Mouse (Mus musculus): ENCODE measurements around the gene Map4k5. TPM values are rescaled to one million over a fixed set of nuclear protein-coding genes. Genes with fewer than 3 reads are reported as not detected.

Gene Map4k5
- polyA plus RNA-seq, 1 experiment from 2014 or later, result 24.6 TPM

- Histone ChIP-seq H3K27ac (ENCODE audit: low read length) (peak overlapping the region; percentile 39; the same call in 1 of the 2 replicates), H3K9ac (ENCODE audit: low read depth, low read length) (no peak overlapping the region), H3K4me1 (ENCODE audit: control insufficient read depth, low read depth, low read length) (peaks cover 22% of the 10 kb centered on the region), H3K36me3 (ENCODE audit: control insufficient read depth, insufficient read depth) (no peaks in the 10 kb centered on the region), H3K4me2 (ENCODE audit: low read depth, low read length) (no peak overlapping the region), H3K4me3 (ENCODE audit: low read depth, low read length) (no peak overlapping the region), H3K9me3 (replicated peaks; ENCODE audit: control insufficient read depth, low read length) (no peaks in the 10 kb centered on the region), H3K27me3 (ENCODE audit: control insufficient read depth, insufficient read depth, low read depth, low read length) (no peaks in the 10 kb centered on the region)
- ATAC-seq (ENCODE audit: low read depth), result no peak
- WGBS (ENCODE audit: insufficient replicate concordance), result 74% methylated on average over 6 of the region's 6 CpGs
Measured at GRCm38 (mm10) chr12:69777341-69777730, 115.7 kb downstream of the Map4k5 start.

DNA sequence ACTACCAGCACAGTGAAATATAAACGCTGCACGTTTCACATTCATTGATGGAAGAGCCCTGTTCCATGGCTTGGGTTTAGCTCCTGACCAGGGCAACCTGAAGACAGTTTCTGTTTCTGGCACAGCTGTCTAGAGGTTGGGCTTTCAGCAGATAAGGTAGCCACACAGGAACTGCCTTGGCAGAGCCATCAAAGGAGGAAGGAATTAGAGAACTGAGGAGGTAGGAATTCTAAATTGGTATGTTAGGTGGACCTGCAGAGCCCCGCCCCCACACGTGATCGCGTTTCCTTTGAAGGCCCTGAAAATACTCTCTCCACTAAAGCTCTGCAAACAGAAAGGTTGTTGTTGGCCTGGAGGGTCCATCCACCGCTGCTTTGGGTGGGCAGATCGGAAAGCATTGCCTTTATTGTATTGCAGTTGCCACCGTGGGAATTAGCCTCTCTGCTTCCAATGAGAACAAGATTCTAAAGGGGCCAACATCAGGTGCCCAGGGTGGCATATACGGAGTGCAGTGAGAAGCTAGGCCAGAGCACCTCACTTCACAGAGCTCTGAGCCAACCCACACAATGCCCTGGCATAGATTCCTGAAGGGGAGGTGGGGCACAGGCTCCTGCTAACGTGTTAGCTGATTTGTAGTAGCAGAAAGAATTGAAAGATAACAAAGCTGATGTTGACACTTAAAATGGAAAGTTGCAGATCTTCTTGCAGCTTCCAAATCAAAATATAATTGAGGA is 116.2 kb downstream of the Map4k5 start:
- Histone ChIP-seq H3K9ac (ENCODE audit: low read depth, low read length) (no peak overlapping the region), H3K4me2 (ENCODE audit: low read depth, low read length) (no peak overlapping the region), H3K27ac (ENCODE audit: low read length) (peak overlapping the region; percentile 39; the same call in 1 of the 2 replicates), H3K4me3 (ENCODE audit: low read depth, low read length) (no peak overlapping the region), H3K36me3 (ENCODE audit: control insufficient read depth, insufficient read depth) (no peaks in the 10 kb centered on the region), H3K27me3 (ENCODE audit: control insufficient read depth, insufficient read depth, low read depth, low read length) (no peaks in the 10 kb centered on the region), H3K9me3 (replicated peaks; ENCODE audit: control insufficient read depth, low read length) (no peaks in the 10 kb centered on the region), H3K4me1 (ENCODE audit: control insufficient read depth, low read depth, low read length) (peaks cover 19% of the 10 kb centered on the region)
- ATAC-seq (ENCODE audit: low read depth), result no peak
- 43% methylated on average over 11 of the region's 11 CpGs for WGBS (ENCODE audit: insufficient replicate concordance)

GRCm38 (mm10) chr12:69768841-69769240 is 124.2 kb downstream of the Map4k5 start:
- Histone ChIP-seq H3K9me3 (replicated peaks; ENCODE audit: control insufficient read depth, low read length) (no peaks in the 10 kb centered on the region), H3K36me3 (ENCODE audit: control insufficient read depth, insufficient read depth) (no peaks in the 10 kb centered on the region), H3K27me3 (ENCODE audit: control insufficient read depth, insufficient read depth, low read depth, low read length) (no peaks in the 10 kb centered on the region), H3K9ac (ENCODE audit: low read depth, low read length) (no peak overlapping the region), H3K27ac (ENCODE audit: low read length) (0 out of 2 replicates have a peak overlapping the region, but pooled peaks have one; percentile 21), H3K4me2 (ENCODE audit: low read depth, low read length) (no peak overlapping the region), H3K4me3 (ENCODE audit: low read depth, low read length) (no peak overlapping the region), H3K4me1 (ENCODE audit: control insufficient read depth, low read depth, low read length) (peaks cover 30% of the 10 kb centered on the region)
- no peak for ATAC-seq (ENCODE audit: low read depth)
- WGBS (ENCODE audit: insufficient replicate concordance), result 23% methylated on average over 2 of the region's 2 CpGs

GRCm38 (mm10) chr12:69767476-69768258 is 125.3 kb downstream of the Map4k5 start:
- H3K9ac ChIP-seq (ENCODE audit: low read depth, low read length), result no peak overlapping the region
- H3K4me3 ChIP-seq (ENCODE audit: low read depth, low read length), result no peak overlapping the region
- no peak; the same call in 1 of the 2 replicates for ATAC-seq (ENCODE audit: low read depth)
- 61% methylated on average over 9 of the region's 9 CpGs for WGBS (ENCODE audit: insufficient replicate concordance)
- peaks cover 36% of the 10 kb centered on the region for H3K4me1 ChIP-seq (ENCODE audit: control insufficient read depth, low read depth, low read length)
- no peaks in the 10 kb centered on the region for H3K27me3 ChIP-seq (ENCODE audit: control insufficient read depth, insufficient read depth, low read depth, low read length)
- no peaks in the 10 kb centered on the region for H3K9me3 ChIP-seq (replicated peaks; ENCODE audit: control insufficient read depth, low read length)
- no peak overlapping the region for H3K4me2 ChIP-seq (ENCODE audit: low read depth, low read length)
- H3K27ac ChIP-seq (ENCODE audit: low read length), result peak overlapping the region; percentile 33; the same call in 1 of the 2 replicates
- no peaks in the 10 kb centered on the region for H3K36me3 ChIP-seq (ENCODE audit: control insufficient read depth, insufficient read depth)

GRCm38 (mm10) chr12:69766185-69766904 is 126.7 kb downstream of the Map4k5 start:
- H3K36me3 ChIP-seq (ENCODE audit: control insufficient read depth, insufficient read depth), result no peaks in the 10 kb centered on the region
- no peak overlapping the region for H3K9ac ChIP-seq (ENCODE audit: low read depth, low read length)
- H3K27ac ChIP-seq (ENCODE audit: low read length), result 0 out of 2 replicates have a peak overlapping the region, but pooled peaks have one; percentile 12
- H3K4me1 ChIP-seq (ENCODE audit: control insufficient read depth, low read depth, low read length), result peaks cover 32% of the 10 kb centered on the region
- H3K4me2 ChIP-seq (ENCODE audit: low read depth, low read length), result no peak overlapping the region
- WGBS (ENCODE audit: insufficient replicate concordance), result 64% methylated on average over 10 of the region's 10 CpGs
- no peaks in the 10 kb centered on the region for H3K9me3 ChIP-seq (replicated peaks; ENCODE audit: control insufficient read depth, low read length)
- no peaks in the 10 kb centered on the region for H3K27me3 ChIP-seq (ENCODE audit: control insufficient read depth, insufficient read depth, low read depth, low read length)
- no peak overlapping the region for H3K4me3 ChIP-seq (ENCODE audit: low read depth, low read length)
- ATAC-seq (ENCODE audit: low read depth), result peak; percentile 43; the same call in 1 of the 2 replicates

GRCm38 (mm10) chr12:69765543-69765942 is 127.5 kb downstream of the Map4k5 start:
- H3K4me1 ChIP-seq (ENCODE audit: control insufficient read depth, low read depth, low read length), result peaks cover 40% of the 10 kb centered on the region
- H3K4me2 ChIP-seq (ENCODE audit: low read depth, low read length), result no peak overlapping the region
- H3K36me3 ChIP-seq (ENCODE audit: control insufficient read depth, insufficient read depth), result no peaks in the 10 kb centered on the region
- H3K9me3 ChIP-seq (replicated peaks; ENCODE audit: control insufficient read depth, low read length), result no peaks in the 10 kb centered on the region
- WGBS (ENCODE audit: insufficient replicate concordance), result 83% methylated on average over 9 of the region's 9 CpGs
- ATAC-seq (ENCODE audit: low read depth), result no peak
- no peak overlapping the region for H3K9ac ChIP-seq (ENCODE audit: low read depth, low read length)
- H3K27ac ChIP-seq (ENCODE audit: low read length), result 0 out of 2 replicates have a peak overlapping the region, but pooled peaks have one; percentile 12
- no peaks in the 10 kb centered on the region for H3K27me3 ChIP-seq (ENCODE audit: control insufficient read depth, insufficient read depth, low read depth, low read length)
- no peak overlapping the region for H3K4me3 ChIP-seq (ENCODE audit: low read depth, low read length)

DNA sequence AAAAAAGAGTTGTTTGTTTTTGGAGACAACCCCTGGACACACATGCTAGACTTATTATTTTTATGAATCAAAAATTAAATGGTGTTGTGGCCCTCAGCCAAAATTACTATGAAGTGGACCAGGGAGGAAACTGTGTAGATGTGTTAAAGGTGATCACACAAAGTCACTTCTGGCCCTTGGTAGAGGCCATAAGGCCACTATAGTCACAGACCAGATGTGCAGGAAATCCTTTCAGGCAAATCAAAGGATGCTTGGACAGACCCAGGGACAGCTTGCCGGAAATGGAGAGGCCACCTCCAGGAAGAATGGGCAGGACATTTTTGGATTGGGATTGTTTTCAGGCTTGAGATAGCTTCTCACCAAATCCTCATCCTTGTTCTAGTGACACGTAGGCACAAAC is 131.4 kb downstream of the Map4k5 start:
- H3K4me2 ChIP-seq (ENCODE audit: low read depth, low read length), result no peak overlapping the region
- 0 out of 2 replicates have a peak overlapping the region, but pooled peaks have one; percentile 18 for H3K9ac ChIP-seq (ENCODE audit: low read depth, low read length)
- H3K36me3 ChIP-seq (ENCODE audit: control insufficient read depth, insufficient read depth), result no peaks in the 10 kb centered on the region
- 78% methylated on average over 2 of the region's 2 CpGs for WGBS (ENCODE audit: insufficient replicate concordance)
- H3K4me1 ChIP-seq (ENCODE audit: control insufficient read depth, low read depth, low read length), result peaks cover 51% of the 10 kb centered on the region
- no peak for ATAC-seq (ENCODE audit: low read depth)
- no peak overlapping the region for H3K4me3 ChIP-seq (ENCODE audit: low read depth, low read length)
- no peaks in the 10 kb centered on the region for H3K9me3 ChIP-seq (replicated peaks; ENCODE audit: control insufficient read depth, low read length)
- H3K27me3 ChIP-seq (ENCODE audit: control insufficient read depth, insufficient read depth, low read depth, low read length), result no peaks in the 10 kb centered on the region
- H3K27ac ChIP-seq (ENCODE audit: low read length), result peak overlapping the region; percentile 66

DNA sequence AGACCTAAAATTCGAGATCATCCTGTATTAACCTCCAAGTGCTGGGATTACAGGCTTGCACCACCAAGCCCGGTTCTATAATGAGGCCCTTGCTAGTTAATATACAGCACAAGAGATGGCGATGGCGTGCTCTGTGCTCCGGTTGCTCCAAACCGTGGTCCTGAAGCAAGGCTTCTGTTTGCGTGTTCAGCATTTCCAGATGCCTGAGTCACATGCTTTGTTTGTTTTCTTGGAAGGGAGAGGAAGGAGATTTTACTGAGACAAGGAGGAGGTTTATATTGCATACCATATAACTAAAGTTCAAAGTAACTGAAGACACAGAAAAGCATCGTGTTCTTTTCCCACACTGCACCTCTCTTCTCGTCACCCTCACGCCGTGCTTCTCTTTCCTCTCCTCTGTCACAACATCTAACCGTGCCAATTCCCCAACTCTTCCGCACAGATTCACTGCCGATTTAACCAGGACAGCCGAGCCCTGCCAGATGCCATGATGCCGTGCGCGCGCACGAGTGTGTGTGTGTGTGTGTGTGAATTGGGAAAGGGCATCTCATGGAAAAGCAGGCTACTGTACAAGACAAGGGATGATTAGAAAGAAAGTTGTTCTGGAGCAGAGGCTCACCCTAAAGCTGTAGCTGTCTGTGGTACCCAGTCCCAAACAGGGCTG is 132.1 kb downstream of the Map4k5 start:
- Histone ChIP-seq H3K4me1 (ENCODE audit: control insufficient read depth, low read depth, low read length) (peaks cover 51% of the 10 kb centered on the region), H3K27ac (ENCODE audit: low read length) (peak overlapping the region; percentile 66)

More for the DNA sequence above, 132.1 kb downstream of the Map4k5 start:
- no peak for ATAC-seq (ENCODE audit: low read depth)
- Histone ChIP-seq H3K36me3 (ENCODE audit: control insufficient read depth, insufficient read depth) (no peaks in the 10 kb centered on the region), H3K27me3 (ENCODE audit: control insufficient read depth, insufficient read depth, low read depth, low read length) (no peaks in the 10 kb centered on the region), H3K9ac (ENCODE audit: low read depth, low read length) (no peak overlapping the region), H3K4me2 (ENCODE audit: low read depth, low read length) (no peak overlapping the region), H3K4me3 (ENCODE audit: low read depth, low read length) (no peak overlapping the region), H3K9me3 (replicated peaks; ENCODE audit: control insufficient read depth, low read length) (no peaks in the 10 kb centered on the region)
- WGBS (ENCODE audit: insufficient replicate concordance), result 85% methylated on average over 20 of the region's 20 CpGs

All from liver, embryonic 16.5 days (tissue).